Mouse (Mus musculus): ENCODE data around the gene Angptl8. TPM values are rescaled to one million over a fixed set of nuclear protein-coding genes. Genes with fewer than 3 reads are reported as not detected.

The Angptl8 gene
- polyA plus RNA-seq, 1 experiment, result not detected

GRCm38 (mm10) chr9:21811170-21811569, 24.1 kb upstream of the Angptl8 start:
- Histone ChIP-seq H3K4me3 (ENCODE audit: control insufficient read depth, low read depth, low read length) (no peak overlapping the region), H3K4me1 (ENCODE audit: control insufficient read depth, insufficient read depth, low read length) (no peaks in the 10 kb centered on the region), H3K27me3 (ENCODE audit: control insufficient read depth, insufficient read depth, low read length) (no peaks in the 10 kb centered on the region), H3K27ac (ENCODE audit: control insufficient read depth, insufficient read depth, low read depth, low read length) (no peak overlapping the region), H3K36me3 (ENCODE audit: control insufficient read depth, insufficient read depth, low read length) (no peaks in the 10 kb centered on the region; the same call in 1 of the 2 replicates)
- no peak for TF ChIP-seq POLR2A (IDR thresholded peaks at IDR 0.05; ENCODE audit: control insufficient read depth, low read depth, low read length)
- TF ChIP-seq CTCF (IDR thresholded peaks at IDR 0.05; ENCODE audit: control insufficient read depth, insufficient read depth, insufficient replicate concordance, low read depth, low read length), result no peak

- Histone ChIP-seq H3K27me3 (ENCODE audit: control insufficient read depth, insufficient read depth, low read length) (no peaks in the 10 kb centered on the region), H3K4me3 (ENCODE audit: control insufficient read depth, low read depth, low read length) (no peak overlapping the region), H3K36me3 (ENCODE audit: control insufficient read depth, insufficient read depth, low read length) (no peaks in the 10 kb centered on the region; the same call in 1 of the 2 replicates), H3K4me1 (ENCODE audit: control insufficient read depth, insufficient read depth, low read length) (no peaks in the 10 kb centered on the region), H3K27ac (ENCODE audit: control insufficient read depth, insufficient read depth, low read depth, low read length) (no peak overlapping the region)
- TF ChIP-seq CTCF (IDR thresholded peaks at IDR 0.05; ENCODE audit: control insufficient read depth, insufficient read depth, insufficient replicate concordance, low read depth, low read length) (no peak), POLR2A (IDR thresholded peaks at IDR 0.05; ENCODE audit: control insufficient read depth, low read depth, low read length) (no peak)
Observed at GRCm38 (mm10) chr9:21816716-21817305, 18.5 kb upstream of the Angptl8 start.

GRCm38 (mm10) chr9:21818125-21818524, 17.2 kb upstream of the Angptl8 start:
- Histone ChIP-seq H3K4me3 (ENCODE audit: control insufficient read depth, low read depth, low read length) (no peak overlapping the region), H3K27ac (ENCODE audit: control insufficient read depth, insufficient read depth, low read depth, low read length) (no peak overlapping the region), H3K36me3 (ENCODE audit: control insufficient read depth, insufficient read depth, low read length) (no peaks in the 10 kb centered on the region; the same call in 1 of the 2 replicates), H3K4me1 (ENCODE audit: control insufficient read depth, insufficient read depth, low read length) (no peaks in the 10 kb centered on the region), H3K27me3 (ENCODE audit: control insufficient read depth, insufficient read depth, low read length) (no peaks in the 10 kb centered on the region)
- TF ChIP-seq CTCF (IDR thresholded peaks at IDR 0.05; ENCODE audit: control insufficient read depth, insufficient read depth, insufficient replicate concordance, low read depth, low read length), result no peak
- no peak for TF ChIP-seq POLR2A (IDR thresholded peaks at IDR 0.05; ENCODE audit: control insufficient read depth, low read depth, low read length)

GRCm38 (mm10) chr9:21818561-21818960, 16.7 kb upstream of the Angptl8 start:
- H3K36me3 ChIP-seq (ENCODE audit: control insufficient read depth, insufficient read depth, low read length), result no peaks in the 10 kb centered on the region; the same call in 1 of the 2 replicates
- no peak overlapping the region for H3K4me3 ChIP-seq (ENCODE audit: control insufficient read depth, low read depth, low read length)
- no peaks in the 10 kb centered on the region for H3K27me3 ChIP-seq (ENCODE audit: control insufficient read depth, insufficient read depth, low read length)
- H3K4me1 ChIP-seq (ENCODE audit: control insufficient read depth, insufficient read depth, low read length), result no peaks in the 10 kb centered on the region
- no peak overlapping the region for H3K27ac ChIP-seq (ENCODE audit: control insufficient read depth, insufficient read depth, low read depth, low read length)
- TF ChIP-seq CTCF (IDR thresholded peaks at IDR 0.05; ENCODE audit: control insufficient read depth, insufficient read depth, insufficient replicate concordance, low read depth, low read length) (no peak), POLR2A (IDR thresholded peaks at IDR 0.05; ENCODE audit: control insufficient read depth, low read depth, low read length) (no peak)

- Histone ChIP-seq H3K27ac (ENCODE audit: control insufficient read depth, insufficient read depth, low read depth, low read length) (no peak overlapping the region), H3K27me3 (ENCODE audit: control insufficient read depth, insufficient read depth, low read length) (no peaks in the 10 kb centered on the region), H3K4me3 (ENCODE audit: control insufficient read depth, low read depth, low read length) (no peak overlapping the region), H3K4me1 (ENCODE audit: control insufficient read depth, insufficient read depth, low read length) (no peaks in the 10 kb centered on the region), H3K36me3 (ENCODE audit: control insufficient read depth, insufficient read depth, low read length) (no peaks in the 10 kb centered on the region; the same call in 1 of the 2 replicates)
- TF ChIP-seq CTCF (IDR thresholded peaks at IDR 0.05; ENCODE audit: control insufficient read depth, insufficient read depth, insufficient replicate concordance, low read depth, low read length), result no peak
- no peak for TF ChIP-seq POLR2A (IDR thresholded peaks at IDR 0.05; ENCODE audit: control insufficient read depth, low read depth, low read length)
Observed at GRCm38 (mm10) chr9:21819181-21819729, 16.1 kb upstream of the Angptl8 start.

- no peak for TF ChIP-seq CTCF (IDR thresholded peaks at IDR 0.05; ENCODE audit: control insufficient read depth, insufficient read depth, insufficient replicate concordance, low read depth, low read length)
- TF ChIP-seq POLR2A (IDR thresholded peaks at IDR 0.05; ENCODE audit: control insufficient read depth, low read depth, low read length), result no peak
- H3K27me3 ChIP-seq (ENCODE audit: control insufficient read depth, insufficient read depth, low read length), result no peaks in the 10 kb centered on the region
- H3K4me3 ChIP-seq (ENCODE audit: control insufficient read depth, low read depth, low read length), result no peak overlapping the region
- no peak overlapping the region for H3K27ac ChIP-seq (ENCODE audit: control insufficient read depth, insufficient read depth, low read depth, low read length)
- no peaks in the 10 kb centered on the region for H3K4me1 ChIP-seq (ENCODE audit: control insufficient read depth, insufficient read depth, low read length)
- H3K36me3 ChIP-seq (ENCODE audit: control insufficient read depth, insufficient read depth, low read length), result no peaks in the 10 kb centered on the region; the same call in 1 of the 2 replicates
Observed at GRCm38 (mm10) chr9:21820183-21820582, 15.1 kb upstream of the Angptl8 start.

GRCm38 (mm10) chr9:21822686-21823085, 12.6 kb upstream of the Angptl8 start:
- TF ChIP-seq POLR2A (IDR thresholded peaks at IDR 0.05; ENCODE audit: control insufficient read depth, low read depth, low read length) (no peak), CTCF (IDR thresholded peaks at IDR 0.05; ENCODE audit: control insufficient read depth, insufficient read depth, insufficient replicate concordance, low read depth, low read length) (no peak)
- H3K4me3 ChIP-seq (ENCODE audit: control insufficient read depth, low read depth, low read length), result no peak overlapping the region
- no peaks in the 10 kb centered on the region for H3K4me1 ChIP-seq (ENCODE audit: control insufficient read depth, insufficient read depth, low read length)
- no peak overlapping the region for H3K27ac ChIP-seq (ENCODE audit: control insufficient read depth, insufficient read depth, low read depth, low read length)
- peaks cover 1% of the 10 kb centered on the region for H3K36me3 ChIP-seq (ENCODE audit: control insufficient read depth, insufficient read depth, low read length)
- no peaks in the 10 kb centered on the region for H3K27me3 ChIP-seq (ENCODE audit: control insufficient read depth, insufficient read depth, low read length)
